Mouse (Mus musculus) large intestine, adult 2 months (tissue): ENCODE results near the gene Gabrb2. TPM values are rescaled to one million over a fixed set of nuclear protein-coding genes. Genes with fewer than 3 reads are reported as not detected.

Source experiments
- polyA plus RNA-seq: library from polyadenylated mRNA; depleted of rRNA; stranded (reverse); fragments of >200 nt; gene quantifications from 2 replicates; pipeline ENCODE4 v1.2.3, GENCODE M21; 2012; rRNA removed

The Gabrb2 gene
- polyA plus RNA-seq, 1 experiment, result not detected

Other genes with a start within 250 kb of the Gabrb2 start
- gene Gabra1, start 236.8 kb upstream of the Gabrb2 start, polyA plus RNA-seq, result 0.02 and 0.10 TPM in 2 replicates
- not detected in 2 replicates for gene Gabra6, start 98.7 kb upstream of the Gabrb2 start, polyA plus RNA-seq